Mouse (Mus musculus) kidney, postnatal 0 days (tissue): ENCODE measurements around the gene Polr1a. TPM values are rescaled to one million over a fixed set of nuclear protein-coding genes. Genes with fewer than 3 reads are reported as not detected.

Source experiments
- ATAC-seq: fragments of 200-750 bp; cut with Nextera tagmentation; replicated peaks from 2 replicates; pipeline ENCODE4 v1.8.0; 2017; ENCODE audit warnings: low read depth, moderate number of reproducible peaks, moderate TSS enrichment, moderate library complexity; ENCODE audit not compliant: low FRiP score
- DNase-seq: peaks from one replicate; pipeline ENCODE4 v3.0.0-alpha.2; 2016; ENCODE audit warnings: low spot score
- H3K27ac ChIP-seq: fragments of 300-500 bp; sonication (generic); 2 replicates; pipeline ENCODE4 v1.5.1; 2014; ENCODE audit warnings: mild to moderate bottlenecking
- H3K27me3 ChIP-seq: fragments of 300-500 bp; sonication (generic); 2 replicates; pipeline ENCODE4 v1.6.1; 2014; ENCODE audit warnings: low read length, mixed read lengths; ENCODE audit not compliant: insufficient read depth
- H3K36me3 ChIP-seq: fragments of 300-500 bp; sonication (generic); 2 replicates; pipeline ENCODE4 v1.6.1; 2014; ENCODE audit warnings: low read length, mixed read lengths; ENCODE audit not compliant: insufficient read depth
- H3K4me1 ChIP-seq: fragments of 300-500 bp; sonication (generic); replicated peaks from 2 replicates; pipeline ENCODE4 v1.6.1; 2014; ENCODE audit warnings: antibody characterized with exemption, low read length, mixed read lengths; ENCODE audit not compliant: insufficient read depth
- H3K4me2 ChIP-seq: fragments of 300-500 bp; sonication (generic); 2 replicates; pipeline ENCODE4 v1.6.1; 2014; ENCODE audit warnings: mild to moderate bottlenecking, low read length, moderate library complexity, mixed read lengths
- H3K4me3 ChIP-seq: fragments of 300-500 bp; sonication (generic); replicated peaks from 2 replicates; pipeline ENCODE4 v1.5.1; 2014; ENCODE audit warnings: low read depth, low read length
- H3K9ac ChIP-seq: fragments of 300-500 bp; sonication (generic); 2 replicates; pipeline ENCODE4 v1.6.1; 2014; ENCODE audit warnings: low read depth, low read length
- H3K9me3 ChIP-seq: fragments of 300-500 bp; sonication (generic); replicated peaks from 2 replicates; pipeline ENCODE4 v1.6.1; 2016; ENCODE audit warnings: low read length, inconsistent platforms, mixed read lengths
- CTCF ChIP-seq: IDR thresholded peaks from 2 replicates; pipeline ENCODE4 v1.5.1; 2016; ENCODE audit warnings: antibody characterized with exemption, low read depth, mild to moderate bottlenecking, moderate library complexity
- WGBS: fragments of 180-500 bp; shearing (Covaris S2); extraction: QIAGEN DNeasy Blood & Tissue Kit; methylation state at CpG from one replicate; pipeline ENCODE4 v1.1.7; 2014; 5-methylcytosine and 5-hydroxymethylcytosine counted together
- polyA plus RNA-seq: library from polyadenylated mRNA; unstranded; fragments of >200 nt; fragmentation: Nextera tagmentation; extraction: Ambion mirVana; gene quantifications from 2 replicates; pipeline ENCODE4 v1.2.1, GENCODE M21; 2015

The Polr1a gene
- polyA plus RNA-seq, 1 experiment from 2014 or later = 17.5 TPM

DNA sequence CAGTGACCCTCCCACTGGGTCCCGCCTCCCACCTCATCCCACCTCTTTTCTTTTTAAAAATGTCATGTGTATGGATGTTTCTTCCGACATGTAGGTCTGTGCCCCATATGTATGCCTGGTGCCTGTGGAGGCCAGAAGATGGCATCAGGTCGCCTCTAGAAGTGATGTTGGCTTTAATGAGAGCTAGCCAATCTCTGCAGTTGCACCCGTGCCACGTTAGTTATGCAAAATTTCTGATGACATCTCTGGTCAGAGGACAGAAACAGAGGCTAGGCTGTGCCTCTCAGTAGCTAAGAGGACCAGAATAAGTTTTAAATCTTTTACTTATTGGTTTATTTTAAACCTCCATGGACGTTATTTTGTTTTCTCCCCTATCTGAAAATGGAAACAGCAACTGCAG, 109.2 kb downstream of the Polr1a start:
- 77% methylated on average over 6 of the region's 6 CpGs for WGBS

DNA sequence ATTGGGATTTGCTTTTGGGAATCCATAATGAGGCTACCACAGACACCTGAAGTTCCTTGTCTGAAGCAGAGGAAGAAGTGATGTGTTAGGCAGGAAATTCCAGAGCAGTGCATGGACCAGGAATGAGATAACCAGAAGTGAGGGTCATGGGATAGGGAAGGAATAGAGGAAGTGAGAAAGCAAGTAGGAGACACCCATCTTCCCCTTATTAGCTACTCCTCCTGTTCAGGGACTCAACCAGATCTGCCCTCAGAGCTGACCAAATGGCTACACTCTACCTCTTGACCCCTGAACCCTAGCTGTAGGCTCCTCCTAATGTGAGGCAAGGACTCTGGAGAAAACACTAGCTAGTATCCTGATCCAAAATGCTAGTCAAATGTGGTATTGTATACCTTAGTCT, 116.6 kb downstream of the Polr1a start:
- no peaks in the 10 kb centered on the region for H3K9me3 ChIP-seq
- H3K4me3 ChIP-seq = no peak overlapping the region
- ATAC-seq (no peak), DNase-seq (no peak)
- no peak overlapping the region for H3K4me2 ChIP-seq
- H3K27ac ChIP-seq = no peak overlapping the region
- H3K27me3 ChIP-seq = no peaks in the 10 kb centered on the region
- no peaks in the 10 kb centered on the region for H3K4me1 ChIP-seq
- H3K9ac ChIP-seq = no peak overlapping the region
- TF ChIP-seq CTCF = no peak
- H3K36me3 ChIP-seq = no peaks in the 10 kb centered on the region

More for the DNA sequence above, 109.2 kb downstream of the Polr1a start:
- H3K9me3 ChIP-seq = no peaks in the 10 kb centered on the region
- ATAC-seq (no peak), DNase-seq (no peak)
- no peak overlapping the region for H3K4me2 ChIP-seq
- H3K4me3 ChIP-seq = no peak overlapping the region
- no peak for TF ChIP-seq CTCF
- no peaks in the 10 kb centered on the region for H3K36me3 ChIP-seq
- no peaks in the 10 kb centered on the region for H3K4me1 ChIP-seq
- no peak overlapping the region for H3K27ac ChIP-seq
- no peak overlapping the region for H3K9ac ChIP-seq
- H3K27me3 ChIP-seq = no peaks in the 10 kb centered on the region

DNA sequence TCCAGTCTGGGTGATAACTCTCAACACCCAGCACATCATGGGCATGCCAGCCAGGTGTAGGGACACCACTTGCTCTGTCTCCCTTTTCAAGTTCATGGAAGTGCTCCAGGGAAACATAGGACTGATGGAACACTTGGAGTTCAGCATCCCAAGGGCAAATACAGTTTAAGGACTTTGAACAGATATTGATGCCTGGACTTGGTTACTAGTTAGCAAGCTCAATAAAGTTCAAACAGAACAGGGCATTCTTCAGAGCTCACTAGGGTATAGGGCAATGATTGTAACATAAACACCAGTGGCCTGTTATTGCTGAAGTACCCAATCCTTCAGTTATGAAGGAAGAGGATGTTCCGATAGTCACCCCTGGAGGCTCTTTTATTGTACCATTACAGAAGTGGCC, 119.2 kb downstream of the Polr1a start:
- DNase-seq (no peak), ATAC-seq (no peak)
- Histone ChIP-seq H3K27me3 (no peaks in the 10 kb centered on the region), H3K9ac (no peak overlapping the region), H3K4me1 (no peaks in the 10 kb centered on the region), H3K9me3 (no peaks in the 10 kb centered on the region), H3K36me3 (no peaks in the 10 kb centered on the region), H3K4me3 (no peak overlapping the region), H3K4me2 (no peak overlapping the region), H3K27ac (no peak overlapping the region)
- TF ChIP-seq CTCF = no peak
- WGBS = 90% methylated on average over 1 of the region's 1 CpGs

DNA sequence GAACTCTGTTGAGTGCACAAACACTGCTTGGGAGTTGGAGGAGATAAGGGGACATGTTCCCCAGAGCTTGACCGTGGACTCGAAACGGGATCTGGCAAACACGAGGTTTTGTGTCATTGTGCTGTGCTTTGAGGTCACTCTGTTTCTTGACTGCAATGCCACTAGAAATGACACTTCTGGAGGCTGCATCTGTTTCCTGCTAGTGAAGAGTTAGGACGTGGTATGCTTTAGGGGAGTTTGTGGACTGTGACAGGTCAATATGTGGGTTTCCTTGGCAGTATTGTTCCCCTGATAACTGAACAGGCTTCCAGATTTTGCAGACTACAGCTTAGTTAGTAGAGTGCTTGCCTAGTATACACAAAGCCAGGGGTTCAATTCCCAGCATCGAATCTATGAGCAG, 120.8 kb downstream of the Polr1a start:
- Histone ChIP-seq H3K4me1 (no peaks in the 10 kb centered on the region), H3K9ac (no peak overlapping the region), H3K27ac (no peak overlapping the region), H3K4me3 (no peak overlapping the region), H3K36me3 (no peaks in the 10 kb centered on the region), H3K9me3 (no peaks in the 10 kb centered on the region), H3K4me2 (no peak overlapping the region), H3K27me3 (no peaks in the 10 kb centered on the region)
- ATAC-seq (no peak), DNase-seq (no peak)
- 58% methylated on average over 6 of the region's 6 CpGs for WGBS
- TF ChIP-seq CTCF = no peak

Other genes with a start within 250 kb of the Polr1a start
- 5.3 and 5.7 TPM in 2 replicates for gene Reep1, start 201.5 kb upstream of the Polr1a start, polyA plus RNA-seq
- gene Mrpl35, start 82.1 kb upstream of the Polr1a start, polyA plus RNA-seq = 85.6 and 86.4 TPM in 2 replicates
- 222 and 244 TPM in 2 replicates for gene Immt, start 77.7 kb upstream of the Polr1a start, polyA plus RNA-seq
- gene Ptcd3, start 303 bp upstream of the Polr1a start, polyA plus RNA-seq = 61.3 and 66.4 TPM in 2 replicates
- 14.1 and 18.2 TPM in 2 replicates for gene St3gal5, start 188.5 kb downstream of the Polr1a start, polyA plus RNA-seq